Mouse (Mus musculus): ENCODE measurements at regions not wholly inside any gene's neighbourhood (a gene's known extent, or its start where the extent isn't known, plus 50 kb on each side); places are given as distances from the start of the nearest gene placed in this dataset.
"Not testable (repeated sequence)": the region's sequence is repeated elsewhere in the genome, so short reads cannot be mapped to it uniquely, and the experiment has no call there.

DNA sequence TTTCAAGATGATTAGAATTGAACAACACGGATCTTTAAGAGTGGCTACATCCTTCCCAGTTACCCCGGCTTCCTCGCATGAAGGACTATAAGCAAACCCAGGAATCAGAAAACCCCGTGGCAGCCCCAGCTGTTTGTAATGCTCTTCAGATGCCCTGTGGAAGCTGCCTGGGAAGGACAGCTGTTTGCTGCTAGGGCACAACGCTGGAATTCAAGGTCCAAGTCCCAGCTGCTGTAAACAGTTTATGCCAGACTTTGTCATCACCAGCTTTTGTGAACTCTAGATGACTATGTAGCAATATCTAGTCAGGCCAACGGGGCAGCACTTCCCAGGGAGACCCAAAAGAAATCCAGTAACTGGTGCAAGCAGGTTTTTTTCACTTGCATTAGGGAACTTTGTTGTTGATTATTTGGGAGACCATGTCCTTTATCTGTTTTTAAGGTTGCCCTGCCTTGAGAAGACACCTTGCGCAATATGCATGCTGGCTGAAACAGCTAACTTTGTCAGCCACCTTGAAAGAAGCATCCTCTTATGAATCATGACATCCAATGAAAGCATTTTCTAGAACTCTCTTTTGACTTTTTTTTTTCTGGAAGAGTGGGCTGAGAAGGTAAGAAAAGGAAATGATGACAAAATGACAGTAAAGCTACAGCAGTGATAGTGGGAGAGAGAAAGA is 481.5 kb upstream of the Dab2 start:
- WGBS: 46% methylated on average over 7 of the region's 7 CpGs
- Histone ChIP-seq H3K27ac (replicated peaks; ENCODE audit: low read depth, low read length) (no peak overlapping the region), H3K4me3 (ENCODE audit: low read depth, low read length) (no peak overlapping the region), H3K27me3 (replicated peaks; ENCODE audit: control insufficient read depth, insufficient read depth, low read length) (no peaks in the 10 kb centered on the region; the same call in 1 of the 2 replicates), H3K4me2 (ENCODE audit: low read depth, low read length) (no peak overlapping the region), H3K36me3 (ENCODE audit: control insufficient read depth, insufficient read depth, low read length) (no peaks in the 10 kb centered on the region), H3K9ac (ENCODE audit: low read depth, low read length) (no peak overlapping the region), H3K4me1 (ENCODE audit: control insufficient read depth, insufficient read depth, low read length) (no peaks in the 10 kb centered on the region), H3K9me3 (ENCODE audit: control insufficient read depth, low read length) (no peaks in the 10 kb centered on the region)
- DNase-seq (ENCODE audit: low spot score) (peak; percentile 73), ATAC-seq (ENCODE audit: low read depth) (peak; percentile 62; the same call in 1 of the 2 replicates)

DNA sequence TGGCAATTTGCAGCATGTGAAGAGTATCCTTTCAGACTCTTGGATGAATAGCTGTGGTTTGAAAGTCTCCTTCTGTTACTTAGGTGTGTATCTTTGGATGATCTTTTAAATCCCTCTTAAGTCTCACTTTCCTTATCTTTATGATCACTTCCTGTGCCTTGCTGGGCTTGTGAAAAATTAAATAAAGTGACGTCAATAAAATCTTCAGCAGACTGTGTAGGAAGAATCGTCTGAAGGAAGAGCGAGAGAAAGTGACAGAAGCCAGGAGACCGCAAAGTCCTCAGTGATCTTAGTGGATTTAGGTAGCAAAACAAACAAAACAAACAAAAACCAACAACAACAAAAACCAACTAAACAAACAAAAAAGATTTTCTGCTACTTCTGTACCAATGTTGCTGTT is 459.6 kb upstream of the Dab2 start:
- no peaks in the 10 kb centered on the region for H3K27me3 ChIP-seq (replicated peaks; ENCODE audit: control insufficient read depth, insufficient read depth, low read length)
- H3K9me3 ChIP-seq (ENCODE audit: control insufficient read depth, low read length): no peaks in the 10 kb centered on the region
- no peak overlapping the region for H3K4me2 ChIP-seq (ENCODE audit: low read depth, low read length)
- H3K4me1 ChIP-seq (ENCODE audit: control insufficient read depth, insufficient read depth, low read length): no peaks in the 10 kb centered on the region
- ATAC-seq (ENCODE audit: low read depth): no peak
- H3K9ac ChIP-seq (ENCODE audit: low read depth, low read length): no peak overlapping the region
- no peak overlapping the region for H3K27ac ChIP-seq (replicated peaks; ENCODE audit: low read depth, low read length)
- H3K36me3 ChIP-seq (ENCODE audit: control insufficient read depth, insufficient read depth, low read length): no peaks in the 10 kb centered on the region
- no peak overlapping the region for H3K4me3 ChIP-seq (ENCODE audit: low read depth, low read length)
- no peak for DNase-seq (ENCODE audit: low spot score)
- WGBS: 77% methylated on average over 4 of the region's 4 CpGs

DNA sequence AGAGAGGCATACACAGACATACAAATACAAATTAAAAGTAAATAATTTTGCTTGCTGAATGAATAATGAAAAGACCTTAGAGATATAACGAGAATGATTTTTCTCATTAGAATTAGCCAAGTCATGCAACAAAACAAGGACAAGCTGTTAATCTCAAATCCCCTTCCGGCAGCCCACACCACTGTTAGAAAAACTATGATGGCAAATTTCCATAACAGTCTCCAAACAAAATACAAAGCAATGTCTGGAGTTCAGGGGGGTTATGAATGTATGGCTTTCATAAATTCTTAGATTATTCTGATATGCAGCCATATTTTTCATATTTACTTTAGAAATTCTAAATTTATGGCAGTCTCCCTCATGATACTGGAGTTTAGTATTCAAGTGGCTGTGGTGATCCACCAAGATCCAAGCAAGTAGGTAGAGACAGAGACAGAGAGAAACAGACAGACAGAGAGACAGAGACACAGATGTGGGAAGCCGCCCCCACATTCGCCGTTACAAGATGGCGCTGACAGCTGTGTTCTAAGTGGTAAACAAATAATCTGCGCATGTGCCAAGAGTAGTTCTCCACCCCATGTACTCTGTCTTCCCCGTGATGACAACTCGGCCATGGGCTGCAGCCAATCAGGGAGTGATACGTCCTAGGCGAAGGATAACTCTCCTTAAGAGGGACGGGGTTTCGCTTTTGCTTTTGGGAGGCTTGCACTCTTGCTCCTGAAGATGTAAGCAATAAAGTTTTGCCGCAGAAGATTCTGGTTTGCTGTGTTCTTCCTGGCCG is 458.0 kb upstream of the Dab2 start:
- not testable (repeated sequence) for H3K9ac ChIP-seq (ENCODE audit: low read depth, low read length); H3K9me3 ChIP-seq (ENCODE audit: control insufficient read depth, low read length); H3K27me3 ChIP-seq (replicated peaks; ENCODE audit: control insufficient read depth, insufficient read depth, low read length); H3K36me3 ChIP-seq (ENCODE audit: control insufficient read depth, insufficient read depth, low read length); ATAC-seq (ENCODE audit: low read depth); DNase-seq (ENCODE audit: low spot score); H3K4me1 ChIP-seq (ENCODE audit: control insufficient read depth, insufficient read depth, low read length); H3K4me3 ChIP-seq (ENCODE audit: low read depth, low read length); H3K4me2 ChIP-seq (ENCODE audit: low read depth, low read length); H3K27ac ChIP-seq (replicated peaks; ENCODE audit: low read depth, low read length)
- 93% methylated on average over 15 of the region's 15 CpGs for WGBS

DNA sequence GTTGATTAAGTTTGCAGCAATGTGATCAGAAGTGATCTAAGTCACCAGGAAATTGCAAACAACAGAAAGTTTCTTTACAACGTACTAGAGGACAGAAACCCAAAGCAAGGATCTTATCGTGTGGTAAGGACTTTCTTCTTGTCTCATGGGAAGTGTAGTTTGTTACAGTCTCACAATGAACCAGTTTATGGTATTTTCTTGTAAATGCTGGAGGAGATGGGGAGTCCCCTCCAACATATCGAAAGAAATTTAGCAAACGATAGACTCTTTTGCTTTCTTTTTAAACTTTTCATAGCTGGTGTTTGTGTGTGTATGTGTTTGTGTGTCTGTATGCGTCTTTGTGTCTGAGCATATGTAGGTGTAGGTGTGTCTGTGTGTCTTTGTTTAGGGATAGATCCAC is 453.0 kb upstream of the Dab2 start:
- no peaks in the 10 kb centered on the region for H3K27me3 ChIP-seq (replicated peaks; ENCODE audit: control insufficient read depth, insufficient read depth, low read length)
- no peak overlapping the region for H3K27ac ChIP-seq (replicated peaks; ENCODE audit: low read depth, low read length)
- H3K36me3 ChIP-seq (ENCODE audit: control insufficient read depth, insufficient read depth, low read length): no peaks in the 10 kb centered on the region
- H3K9me3 ChIP-seq (ENCODE audit: control insufficient read depth, low read length): no peaks in the 10 kb centered on the region
- WGBS: 89% methylated on average over 5 of the region's 5 CpGs
- DNase-seq (ENCODE audit: low spot score) (no peak), ATAC-seq (ENCODE audit: low read depth) (no peak)
- no peak overlapping the region for H3K4me2 ChIP-seq (ENCODE audit: low read depth, low read length)
- no peaks in the 10 kb centered on the region for H3K4me1 ChIP-seq (ENCODE audit: control insufficient read depth, insufficient read depth, low read length)
- H3K4me3 ChIP-seq (ENCODE audit: low read depth, low read length): no peak overlapping the region
- no peak overlapping the region for H3K9ac ChIP-seq (ENCODE audit: low read depth, low read length)

DNA sequence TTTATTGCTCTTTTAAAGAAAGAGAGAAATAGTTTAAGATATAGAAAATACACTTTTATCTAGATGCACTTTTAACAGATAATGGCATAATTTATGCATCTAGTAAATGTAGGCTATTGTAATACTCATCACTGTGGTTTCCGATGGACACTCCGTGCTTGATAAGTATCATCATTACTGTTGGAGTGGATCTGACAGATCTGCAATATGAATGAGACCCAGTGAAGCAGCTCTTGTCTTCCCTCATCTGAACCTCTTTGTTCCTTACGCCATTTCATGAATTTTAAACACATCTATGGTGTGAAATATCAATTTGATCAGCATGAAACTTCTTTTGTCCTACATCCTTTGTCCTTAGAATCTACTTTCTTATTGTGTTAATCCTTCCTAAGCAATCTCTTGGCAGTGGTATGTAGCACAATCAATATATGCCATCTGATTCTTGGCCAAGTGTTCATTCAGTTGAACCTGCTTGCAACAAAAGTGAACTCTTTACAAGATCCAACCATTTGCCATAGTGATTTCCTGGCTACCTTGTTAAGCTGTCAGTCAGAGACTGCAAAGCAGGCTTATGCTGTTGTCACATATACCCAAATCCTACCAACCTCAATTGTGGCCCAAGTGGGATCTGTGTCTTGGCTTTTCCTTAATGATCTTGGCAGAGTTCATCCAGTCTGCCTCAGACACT is 452.0 kb upstream of the Dab2 start:
- H3K9ac ChIP-seq (ENCODE audit: low read depth, low read length): no peak overlapping the region
- DNase-seq (ENCODE audit: low spot score): no peak
- no peaks in the 10 kb centered on the region for H3K9me3 ChIP-seq (ENCODE audit: control insufficient read depth, low read length)
- no peak for ATAC-seq (ENCODE audit: low read depth)
- no peak overlapping the region for H3K4me2 ChIP-seq (ENCODE audit: low read depth, low read length)
- no peaks in the 10 kb centered on the region for H3K27me3 ChIP-seq (replicated peaks; ENCODE audit: control insufficient read depth, insufficient read depth, low read length)
- no peak overlapping the region for H3K4me3 ChIP-seq (ENCODE audit: low read depth, low read length)
- no peaks in the 10 kb centered on the region for H3K4me1 ChIP-seq (ENCODE audit: control insufficient read depth, insufficient read depth, low read length)
- H3K27ac ChIP-seq (replicated peaks; ENCODE audit: low read depth, low read length): no peak overlapping the region
- 89% methylated on average over 3 of the region's 3 CpGs for WGBS
- no peaks in the 10 kb centered on the region for H3K36me3 ChIP-seq (ENCODE audit: control insufficient read depth, insufficient read depth, low read length)

DNA sequence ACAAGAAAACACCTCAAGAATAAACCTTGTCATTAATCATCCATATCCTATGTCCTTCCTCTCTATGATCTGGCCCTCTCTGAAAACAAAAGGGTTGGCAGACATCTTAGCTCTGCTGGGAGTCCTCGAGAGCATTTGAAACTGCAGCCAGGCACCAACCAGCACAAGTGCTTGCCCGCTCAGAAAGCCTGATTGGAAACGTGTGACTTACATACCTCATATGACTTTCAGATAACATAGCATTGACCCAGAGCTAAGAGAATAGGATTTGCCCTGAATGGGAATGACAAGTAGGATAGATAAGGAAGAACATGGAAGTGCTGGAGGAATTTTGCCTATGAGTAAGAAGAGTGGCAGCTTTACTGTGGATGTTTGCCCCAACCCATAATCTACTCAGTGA is 447.1 kb upstream of the Dab2 start:
- no peak for DNase-seq (ENCODE audit: low spot score)
- H3K27me3 ChIP-seq (replicated peaks; ENCODE audit: control insufficient read depth, insufficient read depth, low read length): no peaks in the 10 kb centered on the region
- H3K9ac ChIP-seq (ENCODE audit: low read depth, low read length): no peak overlapping the region

DNA sequence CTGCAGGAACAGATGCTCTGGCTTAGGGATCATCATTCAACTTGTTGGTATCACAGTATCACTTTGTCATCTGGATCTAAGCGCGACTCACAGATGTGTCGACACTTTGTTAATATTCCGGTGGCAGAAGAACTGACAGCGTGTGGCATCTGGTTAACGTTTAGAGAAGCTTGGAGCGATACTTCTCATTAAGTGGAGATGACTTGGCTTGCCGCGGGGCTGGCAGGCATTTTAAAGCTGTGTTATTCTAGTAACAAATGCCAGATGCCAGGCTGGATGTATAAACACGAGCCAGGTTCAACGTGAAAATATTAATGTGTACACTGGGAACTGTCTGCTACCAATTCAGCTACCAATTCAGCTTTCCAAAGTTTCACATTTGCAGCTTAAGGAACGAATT is 430.3 kb upstream of the Dab2 start:
- Histone ChIP-seq H3K9me3 (ENCODE audit: control insufficient read depth, low read length) (no peaks in the 10 kb centered on the region), H3K4me1 (ENCODE audit: control insufficient read depth, insufficient read depth, low read length) (peaks cover 6% of the 10 kb centered on the region; the same call in 1 of the 2 replicates), H3K9ac (ENCODE audit: low read depth, low read length) (no peak overlapping the region), H3K4me3 (ENCODE audit: low read depth, low read length) (no peak overlapping the region), H3K4me2 (ENCODE audit: low read depth, low read length) (peak overlapping the region; percentile 28), H3K36me3 (ENCODE audit: control insufficient read depth, insufficient read depth, low read length) (no peaks in the 10 kb centered on the region), H3K27me3 (replicated peaks; ENCODE audit: control insufficient read depth, insufficient read depth, low read length) (no peaks in the 10 kb centered on the region), H3K27ac (replicated peaks; ENCODE audit: low read depth, low read length) (no peak overlapping the region)
- DNase-seq (ENCODE audit: low spot score): peak; percentile 85
- WGBS: 23% methylated on average over 12 of the region's 12 CpGs
- peak; percentile 33; the same call in 1 of the 2 replicates for ATAC-seq (ENCODE audit: low read depth)

More for the DNA sequence above, 447.1 kb upstream of the Dab2 start:
- Histone ChIP-seq H3K4me3 (ENCODE audit: low read depth, low read length) (no peak overlapping the region), H3K36me3 (ENCODE audit: control insufficient read depth, insufficient read depth, low read length) (no peaks in the 10 kb centered on the region), H3K4me1 (ENCODE audit: control insufficient read depth, insufficient read depth, low read length) (no peaks in the 10 kb centered on the region), H3K9me3 (ENCODE audit: control insufficient read depth, low read length) (no peaks in the 10 kb centered on the region), H3K4me2 (ENCODE audit: low read depth, low read length) (no peak overlapping the region), H3K27ac (replicated peaks; ENCODE audit: low read depth, low read length) (no peak overlapping the region)
- ATAC-seq (ENCODE audit: low read depth): no peak
- WGBS: 66% methylated on average over 3 of the region's 3 CpGs

DNA sequence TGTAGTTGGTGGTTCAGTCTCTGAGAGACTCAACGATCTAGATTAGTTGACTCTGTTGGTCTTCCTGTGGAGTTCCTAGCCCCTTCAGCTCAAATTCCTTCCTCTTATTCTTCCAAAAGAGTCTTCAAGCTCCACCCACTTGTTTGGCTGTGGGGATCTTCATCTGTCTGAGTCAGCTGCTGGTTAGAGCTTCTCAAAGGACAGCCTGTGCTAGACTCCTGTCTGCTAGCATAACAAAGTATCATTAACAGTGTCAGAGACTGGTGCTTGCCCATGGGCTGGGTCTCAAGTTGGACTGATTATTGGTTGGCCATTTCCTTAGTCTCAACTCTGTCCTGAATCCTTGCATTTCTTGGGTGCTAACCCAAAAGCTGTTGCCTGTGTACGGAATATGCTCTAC is 429.7 kb upstream of the Dab2 start:
- WGBS: 64% methylated on average over 2 of the region's 2 CpGs
- H3K27me3 ChIP-seq (replicated peaks; ENCODE audit: control insufficient read depth, insufficient read depth, low read length): no peaks in the 10 kb centered on the region
- H3K9me3 ChIP-seq (ENCODE audit: control insufficient read depth, low read length): no peaks in the 10 kb centered on the region
- DNase-seq (ENCODE audit: low spot score) (peak; percentile 1), ATAC-seq (ENCODE audit: low read depth) (no peak)
- H3K27ac ChIP-seq (replicated peaks; ENCODE audit: low read depth, low read length): no peak overlapping the region
- no peak overlapping the region for H3K4me3 ChIP-seq (ENCODE audit: low read depth, low read length)
- no peaks in the 10 kb centered on the region for H3K36me3 ChIP-seq (ENCODE audit: control insufficient read depth, insufficient read depth, low read length)
- H3K9ac ChIP-seq (ENCODE audit: low read depth, low read length): no peak overlapping the region
- H3K4me1 ChIP-seq (ENCODE audit: control insufficient read depth, insufficient read depth, low read length): peaks cover 6% of the 10 kb centered on the region; the same call in 1 of the 2 replicates
- H3K4me2 ChIP-seq (ENCODE audit: low read depth, low read length): peak overlapping the region; percentile 28

Measured in embryonic facial prominence, embryonic 14.5 days (tissue).